Mouse (Mus musculus): ENCODE measurements around the gene Cep19. TPM values are rescaled to one million over a fixed set of nuclear protein-coding genes. Genes with fewer than 3 reads are reported as not detected.

Cep19 gene
- total and polyA plus RNA-seq, 2 experiments from 2014 or later, result 43.6 to 64.8 TPM

GRCm38 (mm10) chr16:32107342-32108045, 7.9 kb downstream of the Cep19 start:
- Histone ChIP-seq H3K36me3 (ENCODE audit: insufficient read depth) (peaks cover 35% of the 10 kb centered on the region), H3K9me3 (ENCODE audit: low read length) (no peaks in the 10 kb centered on the region), H3K27ac (ENCODE audit: low read depth, low read length) (no peak overlapping the region), H3K4me2 (ENCODE audit: low read depth) (no peak overlapping the region), H3K9ac (no peak overlapping the region), H3K4me1 (ENCODE audit: insufficient read depth) (no peaks in the 10 kb centered on the region), H3K27me3 (ENCODE audit: insufficient read depth, low read length) (no peaks in the 10 kb centered on the region), H3K4me3 (ENCODE audit: low read depth, low read length) (no peak overlapping the region)
- DNase-seq, result no peak
- TF ChIP-seq CTCF (IDR thresholded peaks at IDR 0.05; ENCODE audit: low read depth), result no peak
- WGBS, result 95% methylated on average over 12 of the region's 12 CpGs
- ATAC-seq, result no peak

GRCm38 (mm10) chr16:32108170-32108569, 8.6 kb downstream of the Cep19 start:
- WGBS, result 75% methylated on average over 7 of the region's 7 CpGs
- no peak overlapping the region for H3K4me3 ChIP-seq (ENCODE audit: low read depth, low read length)
- H3K27me3 ChIP-seq (ENCODE audit: insufficient read depth, low read length), result no peaks in the 10 kb centered on the region
- H3K4me2 ChIP-seq (ENCODE audit: low read depth), result no peak overlapping the region
- no peak overlapping the region for H3K27ac ChIP-seq (ENCODE audit: low read depth, low read length)
- TF ChIP-seq CTCF (IDR thresholded peaks at IDR 0.05; ENCODE audit: low read depth), result no peak
- no peaks in the 10 kb centered on the region for H3K9me3 ChIP-seq (ENCODE audit: low read length)
- no peak overlapping the region for H3K9ac ChIP-seq
- peaks cover 34% of the 10 kb centered on the region for H3K36me3 ChIP-seq (ENCODE audit: insufficient read depth)
- DNase-seq (no peak), ATAC-seq (no peak)
- no peaks in the 10 kb centered on the region for H3K4me1 ChIP-seq (ENCODE audit: insufficient read depth)

- no peaks in the 10 kb centered on the region for H3K27me3 ChIP-seq (ENCODE audit: insufficient read depth, low read length)
- H3K36me3 ChIP-seq (ENCODE audit: insufficient read depth), result peaks cover 30% of the 10 kb centered on the region
- no peaks in the 10 kb centered on the region for H3K9me3 ChIP-seq (ENCODE audit: low read length)
- H3K4me1 ChIP-seq (ENCODE audit: insufficient read depth), result no peaks in the 10 kb centered on the region
- H3K27ac ChIP-seq (ENCODE audit: low read depth, low read length), result no peak overlapping the region
- ATAC-seq (no peak), DNase-seq (no peak)
- H3K4me2 ChIP-seq (ENCODE audit: low read depth), result no peak overlapping the region
- WGBS, result 91% methylated on average over 2 of the region's 2 CpGs
- TF ChIP-seq CTCF (IDR thresholded peaks at IDR 0.05; ENCODE audit: low read depth), result no peak
- no peak overlapping the region for H3K4me3 ChIP-seq (ENCODE audit: low read depth, low read length)
- no peak overlapping the region for H3K9ac ChIP-seq
Measured at GRCm38 (mm10) chr16:32108578-32108977, 9.0 kb downstream of the Cep19 start.

- no peak; the same call in 1 of the 2 replicates for TF ChIP-seq CTCF (IDR thresholded peaks at IDR 0.05; ENCODE audit: low read depth)
- Histone ChIP-seq H3K4me1 (ENCODE audit: insufficient read depth) (no peaks in the 10 kb centered on the region), H3K4me3 (ENCODE audit: low read depth, low read length) (no peak overlapping the region), H3K27me3 (ENCODE audit: insufficient read depth, low read length) (no peaks in the 10 kb centered on the region; the same call in 1 of the 2 replicates), H3K36me3 (ENCODE audit: insufficient read depth) (peaks cover 19% of the 10 kb centered on the region), H3K9ac (no peak overlapping the region), H3K27ac (ENCODE audit: low read depth, low read length) (no peak overlapping the region), H3K9me3 (ENCODE audit: low read length) (no peaks in the 10 kb centered on the region), H3K4me2 (ENCODE audit: low read depth) (no peak overlapping the region)
- 65% methylated on average over 15 of the region's 15 CpGs for WGBS
- DNase-seq (peak; percentile 20), ATAC-seq (peak; percentile 32; the same call in 1 of the 2 replicates)
Measured at GRCm38 (mm10) chr16:32110951-32111699, 11.5 kb downstream of the Cep19 start.

GRCm38 (mm10) chr16:32113541-32114218, 14.1 kb downstream of the Cep19 start:
- no peak overlapping the region for H3K4me3 ChIP-seq (ENCODE audit: low read depth, low read length)
- TF ChIP-seq CTCF (IDR thresholded peaks at IDR 0.05; ENCODE audit: low read depth), result no peak
- H3K27ac ChIP-seq (ENCODE audit: low read depth, low read length), result no peak overlapping the region
- no peak overlapping the region for H3K4me2 ChIP-seq (ENCODE audit: low read depth)
- ATAC-seq, result no peak
- H3K4me1 ChIP-seq (ENCODE audit: insufficient read depth), result no peaks in the 10 kb centered on the region
- H3K9ac ChIP-seq, result no peak overlapping the region
- no peaks in the 10 kb centered on the region for H3K36me3 ChIP-seq (ENCODE audit: insufficient read depth)
- DNase-seq, result peak; percentile 32
- H3K9me3 ChIP-seq (ENCODE audit: low read length), result no peaks in the 10 kb centered on the region
- no peaks in the 10 kb centered on the region; the same call in 1 of the 2 replicates for H3K27me3 ChIP-seq (ENCODE audit: insufficient read depth, low read length)
- WGBS, result 64% methylated on average over 23 of the region's 23 CpGs

- WGBS, result 74% methylated on average over 10 of the region's 10 CpGs
- Histone ChIP-seq H3K4me1 (ENCODE audit: insufficient read depth) (no peaks in the 10 kb centered on the region), H3K27me3 (ENCODE audit: insufficient read depth, low read length) (no peaks in the 10 kb centered on the region; the same call in 1 of the 2 replicates), H3K9ac (no peak overlapping the region), H3K9me3 (ENCODE audit: low read length) (no peaks in the 10 kb centered on the region), H3K27ac (ENCODE audit: low read depth, low read length) (no peak overlapping the region), H3K36me3 (ENCODE audit: insufficient read depth) (no peaks in the 10 kb centered on the region), H3K4me3 (ENCODE audit: low read depth, low read length) (no peak overlapping the region), H3K4me2 (ENCODE audit: low read depth) (no peak overlapping the region)
- DNase-seq (no peak), ATAC-seq (no peak)
- no peak for TF ChIP-seq CTCF (IDR thresholded peaks at IDR 0.05; ENCODE audit: low read depth)
Measured at GRCm38 (mm10) chr16:32114406-32114805, 14.8 kb downstream of the Cep19 start.

Measured in forebrain, postnatal 0 days (tissue).